Mouse (Mus musculus) urinary bladder, postnatal 25 days (tissue): ENCODE data around the gene Macrod2.
"Not testable (repeated sequence)": the region's sequence is repeated elsewhere in the genome, so short reads cannot be mapped to it uniquely, and the experiment has no call there.

Source experiments
- DNase-seq: peaks from one replicate; pipeline ENCODE4 v3.0.0; 2022; ENCODE audit warnings: low spot score

Macrod2 gene

GRCm38 (mm10) chr2:140703377-140703776 lies 308.3 kb downstream of the Macrod2 start:
- no peak for DNase-seq

- no peak for DNase-seq
Measured at GRCm38 (mm10) chr2:140704146-140704545, 309.0 kb downstream of the Macrod2 start.

- DNase-seq, result no peak
Measured at GRCm38 (mm10) chr2:140705278-140705677, 310.2 kb downstream of the Macrod2 start.

GRCm38 (mm10) chr2:140707550-140707949 lies 312.4 kb downstream of the Macrod2 start:
- DNase-seq, result no peak

- no peak for DNase-seq
Measured at GRCm38 (mm10) chr2:140715822-140716221, 320.7 kb downstream of the Macrod2 start.

- no peak for DNase-seq
Measured at GRCm38 (mm10) chr2:140717407-140717806, 322.3 kb downstream of the Macrod2 start.

GRCm38 (mm10) chr2:140732616-140733183 lies 337.6 kb downstream of the Macrod2 start:
- no peak for DNase-seq

- no peak for DNase-seq
Measured at GRCm38 (mm10) chr2:140740511-140740910, 345.4 kb downstream of the Macrod2 start.

GRCm38 (mm10) chr2:140742954-140743353 lies 347.8 kb downstream of the Macrod2 start:
- DNase-seq, result not testable (repeated sequence)

GRCm38 (mm10) chr2:140758881-140759280 lies 363.8 kb downstream of the Macrod2 start:
- DNase-seq, result no peak

GRCm38 (mm10) chr2:140759732-140760131 lies 364.6 kb downstream of the Macrod2 start:
- no peak for DNase-seq

GRCm38 (mm10) chr2:140760137-140760536 lies 365.0 kb downstream of the Macrod2 start:
- DNase-seq, result no peak

GRCm38 (mm10) chr2:140763076-140763891 lies 368.2 kb downstream of the Macrod2 start:
- no peak for DNase-seq

- DNase-seq, result no peak
Measured at GRCm38 (mm10) chr2:140769473-140769872, 374.4 kb downstream of the Macrod2 start.

- no peak for DNase-seq
Measured at GRCm38 (mm10) chr2:140772825-140773224, 377.7 kb downstream of the Macrod2 start.

- DNase-seq, result no peak
Measured at GRCm38 (mm10) chr2:140773456-140773855, 378.3 kb downstream of the Macrod2 start.

GRCm38 (mm10) chr2:140774808-140775370 lies 379.8 kb downstream of the Macrod2 start:
- DNase-seq, result no peak

GRCm38 (mm10) chr2:140775448-140776101 lies 380.5 kb downstream of the Macrod2 start:
- DNase-seq, result no peak

- no peak for DNase-seq
Measured at GRCm38 (mm10) chr2:140778212-140778611, 383.1 kb downstream of the Macrod2 start.

GRCm38 (mm10) chr2:140783041-140783440 lies 387.9 kb downstream of the Macrod2 start:
- DNase-seq, result no peak

- no peak for DNase-seq
Measured at GRCm38 (mm10) chr2:140784626-140785025, 389.5 kb downstream of the Macrod2 start.

- DNase-seq, result peak; percentile 39
Measured at GRCm38 (mm10) chr2:140790363-140790762, 395.3 kb downstream of the Macrod2 start.
